Comparison of ENCODE assay signal across 8 mouse cellular contexts in genomic region chr9:22098993-22099696, GRCm38 (mm10). TPM values are rescaled to one million over a fixed set of nuclear protein-coding genes. Genes with fewer than 3 reads are reported as not detected.
DNase-seq lines count a peak whose midpoint lies in the region; ATAC-seq lines count a peak whose summit lies in the region.

Gene Cnn1, plus strand, starts transcription at chr9:22099216.

- H3K9ac ChIP-seq in kidney, embryonic 16.5 days (replicated peaks; ENCODE audit: low read length) = 0 out of 2 replicates have a peak within 1 kb of the TSS, but pooled peaks have one; percentile 10
- H3K9ac ChIP-seq in heart, embryonic 15.5 days = peak within 1 kb of the TSS; percentile 49
- H3K9ac ChIP-seq in lung, embryonic 16.5 days (ENCODE audit: low read length) = no peak within 1 kb of the TSS

- peaks cover 26% of the 10 kb centered on the region for H3K27me3 ChIP-seq in kidney, embryonic 16.5 days (ENCODE audit: insufficient read depth, low read length)
- H3K27me3 ChIP-seq in heart, embryonic 15.5 days = peaks cover 11% of the 10 kb centered on the region; the same call in 1 of the 2 replicates
- peaks cover 9% of the 10 kb centered on the region; the same call in 1 of the 2 replicates for H3K27me3 ChIP-seq in lung, embryonic 16.5 days (ENCODE audit: control insufficient read depth, insufficient read depth, low read depth, low read length)

- no peak within 1 kb of the TSS for H3K4me2 ChIP-seq in kidney, embryonic 16.5 days (replicated peaks; ENCODE audit: low read depth, low read length)
- H3K4me2 ChIP-seq in heart, embryonic 15.5 days = peak within 1 kb of the TSS; percentile 61
- peak within 1 kb of the TSS; percentile 14; the same call in 1 of the 2 replicates for H3K4me2 ChIP-seq in lung, embryonic 16.5 days (ENCODE audit: low read depth, low read length)

- no peaks in the 10 kb centered on the region for H3K4me1 ChIP-seq in kidney, embryonic 16.5 days (ENCODE audit: insufficient read depth, low read length)
- H3K4me1 ChIP-seq in heart, embryonic 15.5 days (replicated peaks) = peaks cover 24% of the 10 kb centered on the region
- no peaks in the 10 kb centered on the region; the same call in 1 of the 2 replicates for H3K4me1 ChIP-seq in lung, embryonic 16.5 days (replicated peaks; ENCODE audit: control insufficient read depth, insufficient read depth, low read length)

- peak within 1 kb of the TSS; percentile 8; the same call in 1 of the 2 replicates for H3K4me3 ChIP-seq in kidney, embryonic 16.5 days (ENCODE audit: low read length)
- H3K4me3 ChIP-seq in heart, embryonic 15.5 days = peak within 1 kb of the TSS; percentile 37
- H3K4me3 ChIP-seq in lung, embryonic 16.5 days (ENCODE audit: low read length) = no peak within 1 kb of the TSS

- no peak within 1 kb of the TSS for H3K27ac ChIP-seq in kidney, embryonic 16.5 days (ENCODE audit: low read length)
- H3K27ac ChIP-seq in heart, embryonic 15.5 days = peak within 1 kb of the TSS; percentile 70
- H3K27ac ChIP-seq in lung, embryonic 16.5 days (ENCODE audit: low read length) = no peak within 1 kb of the TSS

- DNase-seq in kidney, postnatal 25 days = no peak
- peak; percentile 19 for DNase-seq in adrenal gland, postnatal 25 days
- no peak for DNase-seq in cerebellum, adult 9-11 months
- DNase-seq in left cerebral cortex, postnatal 25 days (ENCODE audit: low spot score in 2 of 2) = no peak

- 5% methylated on average over 14 of the region's 14 CpGs for WGBS in kidney, embryonic 16.5 days
- 3% methylated on average over 14 of the region's 14 CpGs for WGBS in heart, embryonic 15.5 days
- WGBS in lung, embryonic 16.5 days = 4% methylated on average over 14 of the region's 14 CpGs

- no peaks in the 10 kb centered on the region for H3K9me3 ChIP-seq in kidney, embryonic 16.5 days (ENCODE audit: low read length)
- no peaks in the 10 kb centered on the region for H3K9me3 ChIP-seq in heart, embryonic 15.5 days (replicated peaks)
- H3K9me3 ChIP-seq in lung, embryonic 16.5 days (ENCODE audit: control insufficient read depth, low read length) = no peaks in the 10 kb centered on the region

- intact Hi-C loops in left cerebral cortex, postnatal 25 days (cut with DNase I) = no loop called here

- no peak for ATAC-seq in kidney, embryonic 16.5 days (ENCODE audit: low FRiP score, low TSS enrichment)
- peak; percentile 21; the same call in 1 of the 2 replicates for ATAC-seq in heart, embryonic 15.5 days (replicated peaks; ENCODE audit: insufficient number of reproducible peaks, insufficient read depth, low FRiP score, low read depth)
- ATAC-seq in lung, embryonic 16.5 days (ENCODE audit: low read depth) = peak; percentile 39
- ATAC-seq in erythroid progenitor cell, adult 5-6 weeks (replicated peaks; ENCODE audit: low FRiP score, poor library complexity, severe bottlenecking) = no peak

- no peaks in the 10 kb centered on the region for H3K36me3 ChIP-seq in kidney, embryonic 16.5 days (ENCODE audit: insufficient read depth, low read length)
- 0 out of 2 replicates have a peak, but pooled peaks cover 5% of the 10 kb centered on the region for H3K36me3 ChIP-seq in heart, embryonic 15.5 days
- H3K36me3 ChIP-seq in lung, embryonic 16.5 days (ENCODE audit: control insufficient read depth, insufficient read depth, low read length) = no peaks in the 10 kb centered on the region

RNA-seq across cellular contexts. Expression of gene Cnn1, which starts in this region (rescaled TPM):
- polyA plus RNA-seq in kidney, embryonic 16.5 days (2015; fragmentation: Nextera tagmentation; extraction: Ambion mirVana) = 13.3 and 49.9 TPM in 2 replicates
- total RNA-seq in adrenal gland, postnatal 25 days (2021) = 0.46 and 0.76 TPM in 2 replicates
- polyA plus RNA-seq in heart, embryonic 15.5 days (2015; fragmentation: Nextera tagmentation; extraction: Ambion mirVana) = 145 and 157 TPM in 2 replicates
- 44.6 and 49.5 TPM in 2 replicates for polyA plus RNA-seq in lung, embryonic 16.5 days (2015; fragmentation: Nextera tagmentation; extraction: Ambion mirVana)
- total RNA-seq in erythroid progenitor cell, adult 5-6 weeks (2015; ENCODE audit: low replicate concordance) = not detected in 2 replicates
- total RNA-seq in erythroid progenitor cell, adult 5-6 weeks (2017; ENCODE audit: low replicate concordance) = not detected in 2 replicates
- total RNA-seq in left cerebral cortex, postnatal 25 days (2021) = 1 to 10 TPM in 1 of 2 experiments, under 1 TPM in 1; 0.25 to 1.0 TPM

Comparison
In these comparisons a context has a peak if more than half of its experiments do, and no peak if none do; other contexts are left out.
1. Peak in DNase-seq in adrenal gland, postnatal 25 days; RNA of the gene not detected or under 1 TPM.
2. ATAC-seq: peak in heart, embryonic 15.5 days (single experiment) and lung, embryonic 16.5 days (single experiment); none in kidney, embryonic 16.5 days (single experiment) and erythroid progenitor cell, adult 5-6 weeks (single experiment).